8 mouse cellular contexts compared by ENCODE assay signal in the genomic region with DNA sequence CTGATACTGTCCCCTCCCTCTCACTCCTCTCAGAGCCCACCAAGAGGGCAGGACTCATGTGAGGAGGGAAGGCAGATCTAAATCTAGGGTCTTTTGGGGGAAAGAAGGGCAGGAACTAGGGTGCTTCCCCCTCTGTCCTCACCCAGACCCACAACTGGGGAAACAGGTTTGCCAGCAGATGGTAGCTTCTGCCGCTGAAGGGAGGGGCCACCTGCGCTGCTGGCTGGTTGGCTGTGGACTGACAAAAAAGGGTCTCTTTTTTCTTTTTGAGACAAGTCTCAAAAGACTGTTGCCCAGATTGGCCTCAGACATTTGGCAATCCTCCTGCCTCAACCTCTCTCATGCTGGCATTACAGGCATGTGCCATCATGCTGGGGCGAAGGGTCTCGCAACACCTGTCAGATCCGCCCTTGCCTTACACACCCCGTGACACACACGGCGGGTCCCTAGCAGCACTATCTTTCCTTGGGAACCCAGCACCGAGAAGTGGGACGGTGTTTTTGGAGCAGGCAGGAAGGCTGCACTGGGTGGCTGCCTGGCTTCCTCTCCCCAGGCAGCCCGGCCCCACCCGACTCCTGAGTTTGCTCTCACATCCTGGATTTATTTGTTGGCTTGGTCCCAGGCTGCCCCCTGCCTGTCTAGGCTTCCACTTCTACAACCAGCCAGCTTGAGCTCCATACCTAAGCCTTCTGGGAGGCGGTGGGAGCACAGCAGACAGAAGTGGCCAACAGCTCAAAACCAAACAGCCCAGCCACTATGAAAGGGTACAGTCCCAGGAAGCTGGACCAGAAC. TPM values are rescaled to one million over a fixed set of nuclear protein-coding genes. Genes with fewer than 3 reads are reported as not detected.
DNase-seq lines count a peak whose midpoint lies in the region; ATAC-seq and TF ChIP-seq lines count a peak whose summit lies in the region.

No protein-coding gene starts in this region.

- H3K4me2 ChIP-seq in forebrain, embryonic 11.5 days (ENCODE audit: low read depth, low read length, severe bottlenecking) = no peak overlapping the region
- 0 out of 2 replicates have a peak overlapping the region, but pooled peaks have one; percentile 99 for H3K4me2 ChIP-seq in limb, embryonic 14.5 days (replicated peaks; ENCODE audit: low read depth, low read length, severe bottlenecking)
- peak overlapping the region; percentile 94 for H3K4me2 ChIP-seq in midbrain, embryonic 16.5 days (ENCODE audit: low read length)

- H3K4me1 ChIP-seq in forebrain, embryonic 10.5 days = peaks cover 61% of the 10 kb centered on the region
- H3K4me1 ChIP-seq in forebrain, embryonic 11.5 days (replicated peaks; ENCODE audit: control insufficient read depth, insufficient read depth, low read length) = peaks cover 26% of the 10 kb centered on the region
- peaks cover 9% of the 10 kb centered on the region for H3K4me1 ChIP-seq in bone marrow, adult 2 months (ENCODE audit: control insufficient read depth, insufficient read depth, low read length)
- peaks cover 20% of the 10 kb centered on the region for H3K4me1 ChIP-seq in limb, embryonic 14.5 days (ENCODE audit: control insufficient read depth, insufficient read depth, low read length)
- H3K4me1 ChIP-seq in midbrain, embryonic 16.5 days (ENCODE audit: control insufficient read depth, insufficient read depth, low read length) = peaks cover 44% of the 10 kb centered on the region

- intact Hi-C loops in heart, postnatal 10 days (cut with DNase I) = loop anchor here (5.0 kb wide), 1 partner anchor 55 kb away; no protein-coding TSS in a partner anchor

- no peak overlapping the region for H3K27ac ChIP-seq in forebrain, embryonic 10.5 days
- H3K27ac ChIP-seq in forebrain, embryonic 11.5 days (ENCODE audit: low read depth, low read length) = no peak overlapping the region
- H3K27ac ChIP-seq in bone marrow, adult 2 months (ENCODE audit: control insufficient read depth, insufficient read depth, low read depth, low read length, poor library complexity) = peak overlapping the region; percentile 73
- no peak overlapping the region for H3K27ac ChIP-seq in limb, embryonic 14.5 days (replicated peaks; ENCODE audit: low read depth, low read length)
- no peak overlapping the region for H3K27ac ChIP-seq in midbrain, embryonic 16.5 days (ENCODE audit: low read length)

- 0 out of 2 replicates have a peak, but pooled peaks have one; percentile 27 for TF ChIP-seq POLR2A in bone marrow, adult 2 months (IDR thresholded peaks at IDR 0.05; ENCODE audit: borderline replicate concordance, control insufficient read depth, low read depth, low read length)
- TF ChIP-seq POLR2A in limb, embryonic 14.5 days (IDR thresholded peaks at IDR 0.05; ENCODE audit: borderline replicate concordance, extremely low read depth, insufficient read depth, insufficient read length) = no peak

- H3K9ac ChIP-seq in forebrain, embryonic 11.5 days (ENCODE audit: low read length) = no peak overlapping the region
- no peak overlapping the region for H3K9ac ChIP-seq in limb, embryonic 14.5 days (ENCODE audit: low read depth, low read length, severe bottlenecking)
- H3K9ac ChIP-seq in midbrain, embryonic 16.5 days (ENCODE audit: low read depth, low read length) = peak overlapping the region; percentile 2; the same call in 1 of the 2 replicates

- peak; percentile 23; the same call in 1 of the 2 replicates for TF ChIP-seq CTCF in bone marrow, adult 2 months (IDR thresholded peaks at IDR 0.05; ENCODE audit: control insufficient read depth, insufficient read depth, low read length)

- DNase-seq in forebrain, embryonic 10.5 days (ENCODE audit: extremely low spot score, low spot score) = no peak
- DNase-seq in forebrain, embryonic 11.5 days (ENCODE audit: low spot score) = no peak
- DNase-seq in heart, postnatal 10 days = peak; percentile 57
- no peak for DNase-seq in limb, embryonic 14.5 days (ENCODE audit: low spot score)

- H3K27me3 ChIP-seq in forebrain, embryonic 10.5 days (ENCODE audit: poor library complexity, severe bottlenecking) = peaks cover 35% of the 10 kb centered on the region
- peaks cover 7% of the 10 kb centered on the region; the same call in 1 of the 2 replicates for H3K27me3 ChIP-seq in forebrain, embryonic 11.5 days (ENCODE audit: control insufficient read depth, insufficient read depth, low read length)
- H3K27me3 ChIP-seq in limb, embryonic 14.5 days (ENCODE audit: control insufficient read depth, insufficient read depth, low read length) = peaks cover 26% of the 10 kb centered on the region
- peaks cover 2% of the 10 kb centered on the region; the same call in 1 of the 2 replicates for H3K27me3 ChIP-seq in midbrain, embryonic 16.5 days (ENCODE audit: control insufficient read depth, insufficient read depth, low read depth, low read length)

- no peaks in the 10 kb centered on the region for H3K9me3 ChIP-seq in forebrain, embryonic 10.5 days
- H3K9me3 ChIP-seq in forebrain, embryonic 11.5 days (ENCODE audit: control insufficient read depth, low read length) = no peaks in the 10 kb centered on the region
- H3K9me3 ChIP-seq in limb, embryonic 14.5 days (ENCODE audit: control insufficient read depth, low read length) = no peaks in the 10 kb centered on the region
- no peaks in the 10 kb centered on the region for H3K9me3 ChIP-seq in midbrain, embryonic 16.5 days (replicated peaks; ENCODE audit: control insufficient read depth, low read length, poor library complexity, severe bottlenecking)

- no peaks in the 10 kb centered on the region for H3K36me3 ChIP-seq in forebrain, embryonic 10.5 days (replicated peaks)
- H3K36me3 ChIP-seq in forebrain, embryonic 11.5 days (ENCODE audit: control insufficient read depth, insufficient read depth, low read length) = no peaks in the 10 kb centered on the region
- no peaks in the 10 kb centered on the region for H3K36me3 ChIP-seq in limb, embryonic 14.5 days (ENCODE audit: control insufficient read depth, insufficient read depth, low read length)
- no peaks in the 10 kb centered on the region for H3K36me3 ChIP-seq in midbrain, embryonic 16.5 days (ENCODE audit: control insufficient read depth, insufficient read depth, low read length)

- WGBS in forebrain, embryonic 10.5 days = 41% methylated on average over 13 of the region's 13 CpGs
- whole genome bisulfite sequencing in forebrain, embryonic 11.5 days = 44% methylated on average over 13 of the region's 13 CpGs
- WGBS in bone marrow, adult 2 months = 1% methylated on average over 13 of the region's 13 CpGs
- WGBS in limb, embryonic 14.5 days = 25% methylated on average over 13 of the region's 13 CpGs
- 42% methylated on average over 13 of the region's 13 CpGs for WGBS in midbrain, embryonic 16.5 days

- ATAC-seq in forebrain, embryonic 11.5 days (replicated peaks; ENCODE audit: low FRiP score) = no peak
- no peak for ATAC-seq in limb, embryonic 14.5 days (ENCODE audit: low FRiP score, low read depth)
- ATAC-seq in midbrain, embryonic 16.5 days = no peak
- ATAC-seq in erythroid progenitor cell, adult 5-6 weeks (replicated peaks; ENCODE audit: low FRiP score, poor library complexity, severe bottlenecking) = no peak
- no peak for ATAC-seq in cerebellum, adult (ENCODE audit: insufficient number of reproducible peaks, low FRiP score, low TSS enrichment)

- H3K4me3 ChIP-seq in forebrain, embryonic 10.5 days = peak overlapping the region; percentile 85
- no peak overlapping the region for H3K4me3 ChIP-seq in forebrain, embryonic 11.5 days (ENCODE audit: low read depth, low read length)
- H3K4me3 ChIP-seq in bone marrow, adult 2 months (replicated peaks; ENCODE audit: control insufficient read depth, low read depth, low read length) = peak overlapping the region; percentile 77
- H3K4me3 ChIP-seq in limb, embryonic 14.5 days (replicated peaks; ENCODE audit: low read length) = 0 out of 2 replicates have a peak overlapping the region, but pooled peaks have one; percentile 10
- no peak overlapping the region for H3K4me3 ChIP-seq in midbrain, embryonic 16.5 days (ENCODE audit: low read depth, low read length)

RNA-seq across cellular contexts. Expression of a gene that starts 1.8 kb away (rescaled TPM):
- polyA plus RNA-seq in forebrain, embryonic 10.5 days (2016; fragmentation: Nextera tagmentation; extraction: Ambion mirVana) = 1.4 and 2.0 TPM in 2 replicates
- polyA plus RNA-seq in forebrain, embryonic 11.5 days (2014; fragmentation: Nextera tagmentation; extraction: Ambion mirVana) = 2.2 and 2.4 TPM in 2 replicates
- polyA plus RNA-seq in bone marrow, adult 2 months (2011; ENCODE audit: insufficient read depth, insufficient read length, low replicate concordance, missing spikeins) = 46.2 and 119 TPM in 2 replicates
- total RNA-seq in heart, postnatal 10 days (2021) = 1 to 10 TPM; 8.3 to 8.7 TPM
- 8.4 and 9.4 TPM in 2 replicates for polyA plus RNA-seq in limb, embryonic 14.5 days (2012; rRNA removed)
- polyA plus RNA-seq in limb, embryonic 14.5 days (2014; fragmentation: Nextera tagmentation; extraction: Ambion mirVana) = 3.2 and 3.3 TPM in 2 replicates
- polyA plus RNA-seq in midbrain, embryonic 16.5 days (2015; fragmentation: Nextera tagmentation; extraction: Ambion mirVana) = 5.2 and 6.1 TPM in 2 replicates
- total RNA-seq in erythroid progenitor cell, adult 5-6 weeks (2015; ENCODE audit: low replicate concordance) = 9.4 and 16.3 TPM in 2 replicates
- total RNA-seq in erythroid progenitor cell, adult 5-6 weeks (2017; ENCODE audit: low replicate concordance) = 1.4 and 10.1 TPM in 2 replicates

RNA-seq across cellular contexts. Expression of a gene that starts 4.2 kb away (rescaled TPM):
- 178 and 183 TPM in 2 replicates for polyA plus RNA-seq in forebrain, embryonic 10.5 days (2016; fragmentation: Nextera tagmentation; extraction: Ambion mirVana)
- 149 and 164 TPM in 2 replicates for polyA plus RNA-seq in forebrain, embryonic 11.5 days (2014; fragmentation: Nextera tagmentation; extraction: Ambion mirVana)
- 90.8 and 168 TPM in 2 replicates for polyA plus RNA-seq in bone marrow, adult 2 months (2011; ENCODE audit: insufficient read depth, insufficient read length, low replicate concordance, missing spikeins)
- 10 to 100 TPM; 69.6 to 78.9 TPM for total RNA-seq in heart, postnatal 10 days (2021)
- polyA plus RNA-seq in limb, embryonic 14.5 days (2012; rRNA removed) = 72.2 and 83.8 TPM in 2 replicates
- 102 and 123 TPM in 2 replicates for polyA plus RNA-seq in limb, embryonic 14.5 days (2014; fragmentation: Nextera tagmentation; extraction: Ambion mirVana)
- 93.3 and 103 TPM in 2 replicates for polyA plus RNA-seq in midbrain, embryonic 16.5 days (2015; fragmentation: Nextera tagmentation; extraction: Ambion mirVana)
- 59.8 and 67.1 TPM in 2 replicates for total RNA-seq in erythroid progenitor cell, adult 5-6 weeks (2015; ENCODE audit: low replicate concordance)
- total RNA-seq in erythroid progenitor cell, adult 5-6 weeks (2017; ENCODE audit: low replicate concordance) = 32.8 and 34.5 TPM in 2 replicates

RNA-seq across cellular contexts. Expression of a gene that starts 27.9 kb away (rescaled TPM):
- 36.3 and 36.4 TPM in 2 replicates for polyA plus RNA-seq in forebrain, embryonic 10.5 days (2016; fragmentation: Nextera tagmentation; extraction: Ambion mirVana)
- polyA plus RNA-seq in forebrain, embryonic 11.5 days (2014; fragmentation: Nextera tagmentation; extraction: Ambion mirVana) = 20.6 and 22.9 TPM in 2 replicates
- polyA plus RNA-seq in bone marrow, adult 2 months (2011; ENCODE audit: insufficient read depth, insufficient read length, low replicate concordance, missing spikeins) = 13.3 and 23.7 TPM in 2 replicates
- 1 to 10 TPM; 2.2 to 2.3 TPM for total RNA-seq in heart, postnatal 10 days (2021)
- 40.0 and 53.8 TPM in 2 replicates for polyA plus RNA-seq in limb, embryonic 14.5 days (2012; rRNA removed)
- 28.1 and 30.4 TPM in 2 replicates for polyA plus RNA-seq in limb, embryonic 14.5 days (2014; fragmentation: Nextera tagmentation; extraction: Ambion mirVana)
- 25.5 and 27.1 TPM in 2 replicates for polyA plus RNA-seq in midbrain, embryonic 16.5 days (2015; fragmentation: Nextera tagmentation; extraction: Ambion mirVana)
- 2.2 TPM in 1 of 2 replicates, not detected in the other for total RNA-seq in erythroid progenitor cell, adult 5-6 weeks (2015; ENCODE audit: low replicate concordance)
- total RNA-seq in erythroid progenitor cell, adult 5-6 weeks (2017; ENCODE audit: low replicate concordance) = 1.3 TPM in 1 of 2 replicates, not detected in the other

Comparison
In these comparisons a context has a peak if more than half of its experiments do, and no peak if none do; other contexts are left out.
1. H3K4me3 ChIP-seq: peak in forebrain, embryonic 10.5 days (single experiment), bone marrow, adult 2 months (single experiment) and limb, embryonic 14.5 days (single experiment); none in forebrain, embryonic 11.5 days (single experiment) and midbrain, embryonic 16.5 days (single experiment).
2. DNase-seq: peak in heart, postnatal 10 days (2 of 2); none in forebrain, embryonic 10.5 days (single experiment), forebrain, embryonic 11.5 days (single experiment) and limb, embryonic 14.5 days (single experiment).